Mouse (Mus musculus) erythroblast, embryonic 14.5 days (primary cell): ENCODE results near the gene Pde4b.

Experiments used
- GATA1 ChIP-seq: IDR thresholded peaks from 2 replicates; pipeline ENCODE4 v1.6.1; 2012; ENCODE audit warnings: low read length, inconsistent platforms, mixed read lengths
- TAL1 ChIP-seq: IDR thresholded peaks from 3 replicates; pipeline ENCODE4 v1.6.1; 2012; ENCODE audit warnings: low read length, inconsistent platforms, mixed read lengths

DNA sequence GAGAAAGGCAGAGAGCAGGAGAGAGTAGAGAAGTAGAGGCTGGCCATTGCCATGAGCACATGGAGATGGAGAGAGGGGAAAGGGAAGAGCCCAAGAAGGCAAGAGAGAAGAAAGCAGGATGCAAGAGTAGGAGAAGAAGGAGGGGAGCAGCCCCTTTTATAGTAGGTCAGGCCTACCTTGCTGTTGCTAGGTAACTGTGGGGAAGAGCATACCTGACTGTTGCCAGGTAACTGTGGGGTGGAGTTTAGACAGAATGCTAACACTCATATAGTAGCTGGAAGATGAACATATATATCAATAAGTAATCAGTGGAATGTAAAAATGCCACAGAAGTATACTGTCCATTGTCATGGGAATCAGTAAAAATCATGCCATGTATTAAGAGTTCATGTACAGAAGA, 172.9 kb downstream of the Pde4b start:
- TF ChIP-seq GATA1 (no peak), TAL1 (no peak)
